Mouse (Mus musculus): ENCODE measurements around the gene Frat1. TPM values are rescaled to one million over a fixed set of nuclear protein-coding genes. Genes with fewer than 3 reads are reported as not detected.

Frat1 gene
- total and polyA plus RNA-seq, 2 experiments from 2014 or later: 33.0 to 34.3 TPM

DNA sequence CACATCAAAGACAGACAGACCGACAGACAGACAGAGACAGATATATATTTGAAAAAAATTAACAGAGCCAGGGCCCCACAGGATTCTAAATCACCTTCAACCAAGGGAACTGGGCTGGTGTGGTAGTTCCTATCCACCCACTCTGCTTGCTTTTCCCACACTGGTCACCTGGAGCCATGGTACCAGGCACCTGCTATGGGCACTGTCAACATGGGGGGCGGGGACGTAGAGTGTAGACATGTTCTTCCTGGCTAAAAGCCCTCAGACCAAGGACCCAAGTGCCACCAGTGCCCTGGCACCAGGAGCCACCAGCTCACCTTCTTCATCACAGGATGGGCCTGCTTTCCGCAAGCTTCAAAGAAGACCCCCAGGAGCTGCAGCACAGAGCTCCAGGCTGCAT, 52.1 kb downstream of the Frat1 start:
- no peak for TF ChIP-seq CTCF (IDR thresholded peaks at IDR 0.05)
- 95% methylated on average over 4 of the region's 4 CpGs for WGBS
- H3K9me3 ChIP-seq (ENCODE audit: low read length): no peaks in the 10 kb centered on the region

More for the DNA sequence above, 52.1 kb downstream of the Frat1 start:
- H3K27me3 ChIP-seq (ENCODE audit: insufficient read depth, low read length): no peaks in the 10 kb centered on the region
- H3K4me1 ChIP-seq (ENCODE audit: insufficient read depth, low read length): no peaks in the 10 kb centered on the region
- DNase-seq (ENCODE audit: low spot score) (no peak), ATAC-seq (ENCODE audit: low FRiP score) (no peak)
- no peak overlapping the region for H3K9ac ChIP-seq (replicated peaks; ENCODE audit: low read length, poor library complexity, severe bottlenecking)
- H3K4me2 ChIP-seq (ENCODE audit: low read depth, low read length, poor library complexity, severe bottlenecking): no peak overlapping the region
- peaks cover 69% of the 10 kb centered on the region for H3K36me3 ChIP-seq (ENCODE audit: insufficient read depth, low read length)
- no peak overlapping the region for H3K4me3 ChIP-seq (ENCODE audit: low read depth, low read length)
- no peak overlapping the region for H3K27ac ChIP-seq (ENCODE audit: low read depth, low read length)

Other genes starting within 250 kb of the Frat1 start
- 6.4 and 6.8 TPM in 2 replicates for gene Gm340, start 247.6 kb upstream of the Frat1 start, total RNA-seq (2014; rRNA removed)
- 1.1 TPM in 2 replicates for gene Gm340, start 247.6 kb upstream of the Frat1 start, polyA plus RNA-seq (2015; fragmentation: Nextera tagmentation; extraction: Ambion mirVana)
- gene Slit1, start 86.3 kb upstream of the Frat1 start, total RNA-seq (2014; rRNA removed): 72.3 and 74.2 TPM in 2 replicates
- 15.4 and 17.0 TPM in 2 replicates for gene Slit1, start 86.3 kb upstream of the Frat1 start, polyA plus RNA-seq (2015; fragmentation: Nextera tagmentation; extraction: Ambion mirVana)
- 4.5 and 5.7 TPM in 2 replicates for gene Arhgap19, start 27.9 kb upstream of the Frat1 start, total RNA-seq (2014; rRNA removed)
- gene Arhgap19, start 27.9 kb upstream of the Frat1 start, polyA plus RNA-seq (2015; fragmentation: Nextera tagmentation; extraction: Ambion mirVana): 2.5 and 2.9 TPM in 2 replicates
- 6.9 and 10.4 TPM in 2 replicates for gene Frat2, start 18.2 kb downstream of the Frat1 start, total RNA-seq (2014; rRNA removed)
- gene Frat2, start 18.2 kb downstream of the Frat1 start, polyA plus RNA-seq (2015; fragmentation: Nextera tagmentation; extraction: Ambion mirVana): 6.7 and 8.0 TPM in 2 replicates
- 20.6 and 21.2 TPM in 2 replicates for gene Rrp12, start 66.2 kb downstream of the Frat1 start, total RNA-seq (2014; rRNA removed)
- 13.9 and 14.1 TPM in 2 replicates for gene Rrp12, start 66.2 kb downstream of the Frat1 start, polyA plus RNA-seq (2015; fragmentation: Nextera tagmentation; extraction: Ambion mirVana)
- 473 and 479 TPM in 2 replicates for gene Pgam1, start 82.0 kb downstream of the Frat1 start, total RNA-seq (2014; rRNA removed)
- 536 and 596 TPM in 2 replicates for gene Pgam1, start 82.0 kb downstream of the Frat1 start, polyA plus RNA-seq (2015; fragmentation: Nextera tagmentation; extraction: Ambion mirVana)
- gene Exosc1, start 103.5 kb downstream of the Frat1 start, total RNA-seq (2014; rRNA removed): 18.0 and 28.8 TPM in 2 replicates
- gene Exosc1, start 103.5 kb downstream of the Frat1 start, polyA plus RNA-seq (2015; fragmentation: Nextera tagmentation; extraction: Ambion mirVana): 61.2 and 62.3 TPM in 2 replicates
- gene Zdhhc16, start 103.5 kb downstream of the Frat1 start, total RNA-seq (2014; rRNA removed): 49.2 and 61.9 TPM in 2 replicates
- 86.7 and 91.0 TPM in 2 replicates for gene Zdhhc16, start 103.5 kb downstream of the Frat1 start, polyA plus RNA-seq (2015; fragmentation: Nextera tagmentation; extraction: Ambion mirVana)
- gene Mms19, start 151.2 kb downstream of the Frat1 start, total RNA-seq (2014; rRNA removed): 45.7 and 62.5 TPM in 2 replicates
- gene Mms19, start 151.2 kb downstream of the Frat1 start, polyA plus RNA-seq (2015; fragmentation: Nextera tagmentation; extraction: Ambion mirVana): 26.1 TPM in 2 replicates
- gene Ubtd1, start 151.8 kb downstream of the Frat1 start, total RNA-seq (2014; rRNA removed): 17.5 and 22.1 TPM in 2 replicates
- 12.2 and 12.8 TPM in 2 replicates for gene Ubtd1, start 151.8 kb downstream of the Frat1 start, polyA plus RNA-seq (2015; fragmentation: Nextera tagmentation; extraction: Ambion mirVana)
- 0.71 and 1.7 TPM in 2 replicates for gene Ankrd2, start 206.0 kb downstream of the Frat1 start, total RNA-seq (2014; rRNA removed)
- gene Ankrd2, start 206.0 kb downstream of the Frat1 start, polyA plus RNA-seq (2015; fragmentation: Nextera tagmentation; extraction: Ambion mirVana): 0.81 and 2.4 TPM in 2 replicates
- 3.1 TPM in 2 replicates for gene Hoga1, start 215.6 kb downstream of the Frat1 start, total RNA-seq (2014; rRNA removed)
- gene Hoga1, start 215.6 kb downstream of the Frat1 start, polyA plus RNA-seq (2015; fragmentation: Nextera tagmentation; extraction: Ambion mirVana): 3.4 and 4.0 TPM in 2 replicates
- 0.24 TPM in 1 of 2 replicates, not detected in the other for gene 4933411K16Rik, start 222.3 kb downstream of the Frat1 start, total RNA-seq (2014; rRNA removed)
- gene 4933411K16Rik, start 222.3 kb downstream of the Frat1 start, polyA plus RNA-seq (2015; fragmentation: Nextera tagmentation; extraction: Ambion mirVana): not detected in 2 replicates